Mouse (Mus musculus) heart, embryonic 14.5 days (tissue): Measurements from ENCODE around the gene Mpp2. TPM values are rescaled to one million over a fixed set of nuclear protein-coding genes. Genes with fewer than 3 reads are reported as not detected.

Source experiments
- ATAC-seq: fragments of 200-750 bp; cut with Nextera tagmentation; 2 replicates; pipeline ENCODE4 v1.8.0; 2017; ENCODE audit warnings: low read depth, moderate TSS enrichment; ENCODE audit not compliant: insufficient number of reproducible peaks, insufficient read depth, low FRiP score
- H3K27ac ChIP-seq, 2 experiments: fragments of 200-500 bp in 1 of 2; fragments of 300-500 bp in 1 of 2; sonication (generic) in 1 of 2; replicated peaks in 1 of 2; 2 replicates each; pipeline ENCODE4 v1.5.1; 2012 to 2014; ENCODE audit warnings: low read depth in 2 of 2, low read length in 2 of 2, control low read depth in 1 of 2, mild to moderate bottlenecking in 1 of 2, mixed read lengths in 1 of 2; ENCODE audit not compliant: control insufficient read depth in 1 of 2, insufficient read depth in 1 of 2
- H3K27me3 ChIP-seq: fragments of 300-500 bp; sonication (generic); 2 replicates; pipeline ENCODE4 v1.6.1; 2014; ENCODE audit warnings: mild to moderate bottlenecking, low read length, control low read depth; ENCODE audit not compliant: control insufficient read depth, insufficient read depth
- H3K36me3 ChIP-seq: fragments of 300-500 bp; sonication (generic); 2 replicates; pipeline ENCODE4 v1.6.1; 2014; ENCODE audit warnings: mild to moderate bottlenecking, control low read depth, low read length, mixed read lengths; ENCODE audit not compliant: control insufficient read depth, insufficient read depth
- H3K4me1 ChIP-seq, 2 experiments: fragments of 200-500 bp in 1 of 2; fragments of 300-500 bp in 1 of 2; sonication (generic) in 1 of 2; 2 replicates each; pipeline ENCODE4 v1.6.1; 2012 to 2014; ENCODE audit warnings: low read length in 2 of 2, control low read depth in 1 of 2, mixed read lengths in 1 of 2; ENCODE audit not compliant: control insufficient read depth in 2 of 2, insufficient read depth in 2 of 2
- H3K4me2 ChIP-seq: fragments of 300-500 bp; sonication (generic); 2 replicates; pipeline ENCODE4 v1.6.1; 2014; ENCODE audit warnings: mild to moderate bottlenecking, low read length
- H3K4me3 ChIP-seq, 2 experiments: fragments of 200-500 bp in 1 of 2; fragments of 300-500 bp in 1 of 2; sonication (generic) in 1 of 2; 2 replicates each; pipeline ENCODE4 v1.5.1; 2012 to 2014; ENCODE audit warnings: low read length in 2 of 2, mild to moderate bottlenecking in 2 of 2, control low read depth in 1 of 2, low read depth in 1 of 2, moderate library complexity in 1 of 2; ENCODE audit not compliant: control insufficient read depth in 1 of 2, insufficient read depth in 1 of 2
- H3K9ac ChIP-seq: fragments of 300-500 bp; sonication (generic); 2 replicates; pipeline ENCODE4 v1.6.1; 2014; ENCODE audit warnings: mild to moderate bottlenecking, low read length
- H3K9me3 ChIP-seq: fragments of 300-500 bp; sonication (generic); 2 replicates; pipeline ENCODE4 v1.6.1; 2016; ENCODE audit warnings: low read length, control low read depth; ENCODE audit not compliant: control insufficient read depth
- WGBS: fragments of 180-500 bp; shearing (Covaris S2); extraction: QIAGEN DNeasy Blood & Tissue Kit; methylation state at CpG from one replicate; pipeline ENCODE4 v1.1.7; 2014; 5-methylcytosine and 5-hydroxymethylcytosine counted together
- polyA plus RNA-seq: library from polyadenylated mRNA; unstranded; fragments of >200 nt; fragmentation: Nextera tagmentation; extraction: Ambion mirVana; gene quantifications from 2 replicates; pipeline ENCODE4 v1.2.1, GENCODE M21; 2014

The Mpp2 gene
- polyA plus RNA-seq, 1 experiment from 2014 or later: 6.0 TPM

- Histone ChIP-seq H3K27ac (no peak overlapping the region), H3K4me1 (peaks cover 4 to 13% of the 10 kb centered on the region in 2 experiments; a peak in 3 of 4 replicates), H3K36me3 (no peaks in the 10 kb centered on the region), H3K4me2 (no peak overlapping the region), H3K9ac (no peak overlapping the region), H3K9me3 (no peaks in the 10 kb centered on the region), H3K4me3 (no peak overlapping the region), H3K27me3 (peaks cover 3% of the 10 kb centered on the region; the same call in 1 of the 2 replicates)
- 78% methylated on average over 6 of the region's 6 CpGs for WGBS
- ATAC-seq: no peak
Measured at GRCm38 (mm10) chr11:102024084-102024758, 64.1 kb downstream of the Mpp2 start.

GRCm38 (mm10) chr11:102023406-102023805 lies 64.9 kb downstream of the Mpp2 start:
- no peak overlapping the region for H3K9ac ChIP-seq
- H3K4me1 ChIP-seq: peaks cover 4 to 13% of the 10 kb centered on the region in 2 experiments; a peak in 3 of 4 replicates
- H3K9me3 ChIP-seq: no peaks in the 10 kb centered on the region
- H3K4me2 ChIP-seq: no peak overlapping the region
- H3K27ac ChIP-seq: no peak overlapping the region
- H3K36me3 ChIP-seq: no peaks in the 10 kb centered on the region
- no peak for ATAC-seq
- WGBS: 74% methylated on average over 13 of the region's 13 CpGs
- no peak overlapping the region for H3K4me3 ChIP-seq
- peaks cover 3% of the 10 kb centered on the region; the same call in 1 of the 2 replicates for H3K27me3 ChIP-seq

GRCm38 (mm10) chr11:102021196-102021595 lies 67.1 kb downstream of the Mpp2 start:
- Histone ChIP-seq H3K4me1 (peaks cover 3 to 5% of the 10 kb centered on the region in 2 experiments; a peak in 1 of 4 replicates), H3K27me3 (peaks cover 3% of the 10 kb centered on the region; the same call in 1 of the 2 replicates), H3K4me2 (no peak overlapping the region), H3K9ac (no peak overlapping the region), H3K27ac (no peak overlapping the region), H3K9me3 (no peaks in the 10 kb centered on the region), H3K4me3 (no peak overlapping the region), H3K36me3 (no peaks in the 10 kb centered on the region)
- no peak for ATAC-seq
- WGBS: 86% methylated on average over 5 of the region's 5 CpGs

GRCm38 (mm10) chr11:102019736-102020135 lies 68.6 kb downstream of the Mpp2 start:
- H3K4me2 ChIP-seq: no peak overlapping the region
- no peaks in the 10 kb centered on the region for H3K9me3 ChIP-seq
- peaks cover 0 to 6% of the 10 kb centered on the region in 2 experiments; a peak in 1 of 4 replicates for H3K4me1 ChIP-seq
- H3K36me3 ChIP-seq: no peaks in the 10 kb centered on the region
- no peak overlapping the region for H3K4me3 ChIP-seq
- H3K27me3 ChIP-seq: peaks cover 3% of the 10 kb centered on the region; the same call in 1 of the 2 replicates
- no peak for ATAC-seq
- WGBS: 71% methylated on average over 9 of the region's 9 CpGs
- H3K27ac ChIP-seq: no peak overlapping the region
- H3K9ac ChIP-seq: no peak overlapping the region

GRCm38 (mm10) chr11:102016136-102016535 lies 72.2 kb downstream of the Mpp2 start:
- no peak for ATAC-seq
- 91% methylated on average over 1 of the region's 1 CpGs for WGBS
- H3K36me3 ChIP-seq: no peaks in the 10 kb centered on the region
- no peak overlapping the region for H3K4me2 ChIP-seq
- no peaks in the 10 kb centered on the region for H3K9me3 ChIP-seq
- no peak overlapping the region for H3K9ac ChIP-seq
- no peaks in the 10 kb centered on the region for H3K27me3 ChIP-seq
- peak overlapping the region; percentile 12 to 17; a peak in 2 of 4 replicates for H3K27ac ChIP-seq
- H3K4me1 ChIP-seq: peaks cover 0 to 6% of the 10 kb centered on the region in 2 experiments; a peak in 1 of 4 replicates
- no peak overlapping the region for H3K4me3 ChIP-seq

GRCm38 (mm10) chr11:102015472-102015871 lies 72.8 kb downstream of the Mpp2 start:
- peaks cover 4% of the 10 kb centered on the region; the same call in 1 of the 2 replicates for H3K36me3 ChIP-seq
- H3K4me1 ChIP-seq: peaks cover 0 to 6% of the 10 kb centered on the region in 2 experiments; a peak in 1 of 4 replicates
- WGBS: 70% methylated on average over 6 of the region's 6 CpGs
- H3K4me3 ChIP-seq: no peak overlapping the region
- no peaks in the 10 kb centered on the region for H3K9me3 ChIP-seq
- no peak overlapping the region for H3K27ac ChIP-seq
- no peak overlapping the region for H3K4me2 ChIP-seq
- ATAC-seq: no peak
- no peaks in the 10 kb centered on the region for H3K27me3 ChIP-seq
- H3K9ac ChIP-seq: no peak overlapping the region

GRCm38 (mm10) chr11:102013201-102013600 lies 75.1 kb downstream of the Mpp2 start:
- no peak overlapping the region for H3K4me3 ChIP-seq
- H3K9ac ChIP-seq: no peak overlapping the region
- peaks cover 5 to 10% of the 10 kb centered on the region in 2 experiments; a peak in 2 of 4 replicates for H3K4me1 ChIP-seq
- no peak overlapping the region for H3K4me2 ChIP-seq
- WGBS: 78% methylated on average over 8 of the region's 8 CpGs
- H3K36me3 ChIP-seq: peaks cover 6% of the 10 kb centered on the region; the same call in 1 of the 2 replicates
- H3K27ac ChIP-seq: no peak overlapping the region
- H3K9me3 ChIP-seq: no peaks in the 10 kb centered on the region
- no peak for ATAC-seq
- H3K27me3 ChIP-seq: no peaks in the 10 kb centered on the region
